Mouse (Mus musculus) ES-Bruce4 (cell line): Measurements from ENCODE around the gene Kcnq1.

ENCODE experiments used
- CTCF ChIP-seq: IDR thresholded peaks from one replicate; pipeline ENCODE4 v1.8.1; 2011; ENCODE audit warnings: low read depth, low read length
- EP300 ChIP-seq: IDR thresholded peaks from 2 replicates; pipeline ENCODE4 v1.6.1; 2011; ENCODE audit warnings: low read depth, low read length; ENCODE audit not compliant: insufficient read depth
- POLR2A ChIP-seq: IDR thresholded peaks from one replicate; pipeline ENCODE4 v1.8.1; 2011; ENCODE audit warnings: low read length; ENCODE audit not compliant: insufficient read depth

DNA sequence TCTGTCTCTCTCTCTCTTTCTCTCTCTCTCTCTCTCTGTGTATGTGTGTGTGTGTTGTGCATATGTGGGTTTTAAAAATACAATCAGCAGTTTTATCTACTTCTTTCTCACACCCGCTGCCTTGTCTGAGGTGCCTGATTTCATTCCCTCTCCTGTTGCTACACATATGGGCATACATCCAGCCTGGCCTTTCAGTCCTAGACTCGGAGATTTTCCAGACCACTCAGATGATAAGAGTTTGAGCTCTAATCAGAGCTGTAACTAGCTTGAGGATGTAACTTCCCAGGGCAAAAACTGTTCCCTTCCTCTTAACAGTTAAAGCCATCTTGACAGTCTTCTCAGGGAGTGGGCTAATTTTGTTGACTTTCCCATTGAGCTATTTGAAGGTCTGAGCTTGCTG, 265.2 kb downstream of the Kcnq1 start:
- TF ChIP-seq EP300 (no peak), CTCF (no peak), POLR2A (no peak)
